Mouse (Mus musculus) thymus, adult 2 months (tissue): ENCODE data around the gene Fgf18.

ENCODE experiments used
- CTCF ChIP-seq: fragments of 200-500 bp; IDR thresholded peaks from 2 replicates; pipeline ENCODE4 v1.5.1; 2012; ENCODE audit warnings: mild to moderate bottlenecking, control low read depth, low read length, moderate library complexity, borderline replicate concordance; ENCODE audit not compliant: control insufficient read depth, poor library complexity, insufficient read depth; ENCODE audit errors: extremely low read depth
- POLR2A ChIP-seq: fragments of 200-500 bp; IDR thresholded peaks from 2 replicates; pipeline ENCODE4 v1.6.1; 2012; ENCODE audit warnings: mild to moderate bottlenecking, low read length, control low read depth, moderate library complexity; ENCODE audit not compliant: control insufficient read depth, poor library complexity, insufficient read depth; ENCODE audit errors: extremely low read depth

- TF ChIP-seq CTCF (no peak), POLR2A (no peak)
Measured at GRCm38 (mm10) chr11:33179802-33180201, 32.6 kb upstream of the Fgf18 start.
